Mouse (Mus musculus): ENCODE measurements at regions not wholly inside any gene's neighbourhood (a gene's known extent, or its start where the extent isn't known, plus 50 kb on each side); places are given as distances from the start of the nearest gene placed in this dataset.
A peak's percentile ranks its signal among the peaks of the same experiment; 100 is the strongest.
"Not testable (repeated sequence)": the region's sequence is repeated elsewhere in the genome, so short reads cannot be mapped to it uniquely, and the experiment has no call there.

DNA sequence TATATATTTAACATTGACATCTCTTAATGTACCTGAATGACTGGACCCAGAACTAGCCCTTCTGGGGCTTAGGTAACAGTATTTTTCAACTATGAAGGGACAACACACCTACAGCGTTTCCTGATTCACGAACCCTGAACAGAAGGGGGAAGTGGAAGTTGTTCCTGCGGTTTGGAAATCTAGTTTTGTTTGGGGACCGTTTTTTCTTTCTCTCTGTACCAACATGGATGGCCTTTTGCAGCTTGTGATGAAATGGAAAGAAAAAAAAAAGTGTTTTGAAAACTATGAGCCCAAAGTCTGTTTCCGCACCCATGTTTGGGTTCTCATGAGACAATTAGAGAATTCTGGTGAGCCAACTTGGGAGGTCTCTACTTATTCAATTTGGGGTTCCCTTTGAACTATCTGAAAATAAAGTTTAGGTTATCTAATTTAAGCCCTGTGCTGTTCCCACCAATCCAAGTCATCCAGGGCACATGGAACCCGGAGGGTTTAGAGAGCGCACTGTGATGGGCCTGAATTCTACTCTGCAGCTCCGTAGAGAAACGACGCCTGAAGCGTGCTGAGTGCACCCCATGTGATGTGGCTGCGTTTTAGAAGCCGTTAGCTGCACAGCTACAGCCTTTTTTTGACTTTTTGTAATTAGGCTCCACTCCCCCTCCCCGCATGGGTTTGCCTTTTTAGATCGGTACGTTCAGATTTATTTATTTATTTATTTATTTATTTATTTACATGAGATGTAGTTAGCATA is 137.0 kb upstream of the Rapgef5 start:
- DNase-seq (ENCODE audit: low read depth) = no peak

DNA sequence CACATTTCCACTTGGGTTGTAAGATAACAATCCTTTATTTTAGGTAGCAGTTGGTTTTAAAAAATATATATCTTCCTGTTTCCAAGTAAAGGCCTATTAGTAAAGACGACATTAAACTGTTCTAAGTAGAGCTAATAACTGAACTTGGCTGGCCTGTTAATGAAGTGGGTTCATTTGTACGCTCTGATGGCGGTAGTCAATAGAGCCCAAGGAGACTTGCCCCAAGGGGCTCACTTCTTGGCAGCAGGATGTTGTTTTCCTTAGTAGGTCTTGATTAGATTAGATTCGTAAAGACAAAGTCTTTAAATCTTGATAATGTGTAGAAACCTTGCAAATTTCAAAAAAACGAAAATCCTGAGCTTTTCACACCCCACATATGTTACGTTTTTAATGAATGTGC is 135.4 kb upstream of the Rapgef5 start:
- no peak for DNase-seq (ENCODE audit: low read depth)

DNA sequence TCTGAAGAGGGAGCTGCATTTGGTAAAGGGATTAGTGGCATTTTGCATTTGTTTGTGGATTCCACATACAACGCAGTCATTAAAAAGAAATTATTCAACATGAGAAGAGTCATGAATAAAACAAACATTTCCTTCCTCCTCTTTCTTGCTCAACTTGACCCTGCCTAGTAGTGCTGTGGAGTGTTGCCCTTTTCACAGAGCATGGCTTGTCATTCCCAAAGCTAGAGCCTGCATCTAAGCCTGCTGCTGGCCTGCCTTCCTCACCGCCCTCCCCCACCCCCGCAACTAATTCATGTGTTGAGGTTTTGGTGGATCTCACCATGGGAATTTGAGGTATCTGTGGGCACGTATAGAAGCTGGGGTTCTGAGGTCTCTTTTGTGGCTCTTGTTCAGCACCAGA is 133.6 kb upstream of the Rapgef5 start:
- DNase-seq (ENCODE audit: low read depth) = not testable (repeated sequence)

DNA sequence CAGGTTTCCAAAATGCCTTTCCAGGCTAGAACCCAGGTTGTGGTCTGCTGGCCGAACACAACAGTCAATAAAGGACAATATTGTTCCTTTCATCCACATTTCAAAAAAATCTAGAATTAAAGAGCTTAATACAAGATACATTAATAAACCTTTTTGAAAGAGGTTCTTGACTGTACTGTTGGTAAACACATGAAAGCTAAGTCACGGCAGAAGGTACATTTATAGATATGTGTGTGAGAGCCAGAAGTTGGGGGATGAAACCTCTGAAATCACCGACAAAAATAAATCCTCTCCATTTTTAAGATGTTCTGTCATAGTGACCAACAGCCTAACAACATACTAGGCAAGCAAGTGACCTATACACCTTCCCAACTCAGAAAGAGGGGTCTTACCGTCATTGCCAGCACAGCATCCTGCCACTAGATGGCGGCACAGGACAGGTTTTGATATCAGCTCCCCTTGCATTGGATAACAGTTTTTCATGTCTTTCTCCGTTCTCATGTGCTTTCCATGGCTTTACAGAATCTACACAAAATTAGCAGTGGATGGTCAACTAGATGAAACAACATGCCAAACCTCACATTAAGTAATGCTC is 131.1 kb upstream of the Rapgef5 start:
- peak; percentile 77 for DNase-seq (ENCODE audit: low read depth)

DNA sequence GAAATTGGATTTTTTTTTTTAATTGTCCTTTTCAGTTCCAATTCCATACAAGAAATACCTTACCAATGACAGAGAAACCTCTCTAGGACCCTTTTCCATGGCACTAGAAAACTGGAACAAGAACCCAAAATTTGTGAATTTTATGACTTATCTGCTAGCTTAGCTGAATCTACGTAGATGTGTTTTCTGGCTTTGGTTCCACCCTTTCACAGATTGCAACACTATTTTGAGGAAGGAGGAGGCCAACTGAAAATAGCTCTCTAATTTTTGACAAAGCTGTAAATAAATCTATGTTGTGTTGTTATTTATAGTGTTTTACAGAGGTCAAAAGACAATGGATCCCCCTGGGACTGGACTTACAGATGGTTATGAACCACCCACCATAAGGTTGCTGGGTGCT is 130.6 kb upstream of the Rapgef5 start:
- no peak for DNase-seq (ENCODE audit: low read depth)

DNA sequence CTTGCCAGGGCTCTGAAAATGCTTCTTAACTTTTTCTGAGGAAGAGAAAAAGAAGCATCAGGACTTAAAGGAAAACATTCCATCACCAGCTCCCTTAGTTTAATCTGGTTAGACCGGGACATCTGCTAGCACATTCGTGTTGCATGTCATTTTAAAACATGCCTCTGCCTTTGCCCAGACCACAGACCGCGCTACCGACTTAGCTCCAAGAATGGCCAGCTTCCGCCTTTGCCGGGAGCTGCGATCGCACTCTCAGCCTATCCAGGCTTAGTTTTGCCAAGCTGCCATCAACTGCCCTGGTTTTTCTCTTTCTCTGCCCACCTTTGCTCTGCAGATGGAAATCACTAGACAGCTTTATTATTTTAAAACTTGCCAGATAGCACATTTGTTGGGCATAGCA is 129.3 kb upstream of the Rapgef5 start:
- DNase-seq (ENCODE audit: low read depth) = no peak

DNA sequence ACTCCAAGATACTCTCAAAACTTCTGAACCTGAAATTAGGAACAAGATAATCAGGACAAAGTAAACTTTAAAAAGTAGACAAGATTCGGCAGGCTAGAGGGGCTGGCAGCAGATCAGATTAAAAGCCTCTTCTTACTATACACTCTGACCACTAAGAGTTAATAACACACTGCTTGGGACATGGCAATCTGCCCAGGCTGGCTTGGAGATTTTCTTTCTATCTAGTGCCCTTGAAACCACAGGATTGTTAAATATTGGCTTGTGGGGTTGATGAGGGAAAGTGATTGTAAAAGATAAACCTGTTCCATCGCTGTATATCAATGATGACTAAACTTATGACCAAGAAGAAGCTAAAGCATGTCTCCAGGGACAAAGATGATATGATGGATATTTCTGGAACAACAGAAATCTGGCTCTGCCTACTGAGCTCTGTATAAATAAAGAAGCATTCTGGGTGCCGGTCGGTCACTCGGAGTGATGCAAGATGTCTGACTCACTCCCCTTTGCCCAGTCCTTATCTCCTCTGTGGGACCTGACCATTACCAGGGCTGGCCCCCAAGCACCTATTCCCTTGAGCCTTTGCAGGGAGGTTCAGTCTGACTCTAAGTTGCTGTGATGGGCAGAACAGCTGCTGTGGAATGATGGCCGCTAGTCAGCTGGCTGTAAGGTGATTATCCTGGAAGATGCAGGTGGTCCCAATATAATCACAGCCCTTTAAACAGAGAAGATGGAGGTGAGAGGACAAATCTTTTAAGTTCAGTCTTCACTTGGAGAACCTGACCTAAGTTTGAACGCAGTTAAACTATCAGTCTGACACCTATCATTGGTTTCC is 126.5 kb upstream of the Rapgef5 start:
- DNase-seq (ENCODE audit: low read depth) = peak; percentile 72

DNA sequence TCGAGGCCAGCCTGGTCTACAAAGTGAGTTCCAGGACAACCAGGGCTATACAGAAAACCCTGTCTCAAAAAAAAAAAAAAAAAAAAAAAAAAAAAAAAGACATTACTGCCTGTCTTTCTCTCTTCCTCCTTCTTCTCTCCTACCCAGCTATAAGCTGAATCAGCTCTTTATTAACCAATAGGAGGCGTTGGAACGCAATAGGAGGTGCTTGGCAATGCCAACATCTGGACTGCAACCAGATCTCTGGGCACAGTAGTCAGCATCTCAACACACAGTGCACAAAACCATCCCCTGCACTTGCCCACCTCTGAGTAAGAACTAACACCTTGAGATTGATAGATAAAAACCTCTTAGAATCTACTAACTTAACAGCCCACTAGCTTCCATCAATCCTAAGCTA is 118.8 kb upstream of the Rapgef5 start:
- DNase-seq (ENCODE audit: low read depth) = no peak

DNA sequence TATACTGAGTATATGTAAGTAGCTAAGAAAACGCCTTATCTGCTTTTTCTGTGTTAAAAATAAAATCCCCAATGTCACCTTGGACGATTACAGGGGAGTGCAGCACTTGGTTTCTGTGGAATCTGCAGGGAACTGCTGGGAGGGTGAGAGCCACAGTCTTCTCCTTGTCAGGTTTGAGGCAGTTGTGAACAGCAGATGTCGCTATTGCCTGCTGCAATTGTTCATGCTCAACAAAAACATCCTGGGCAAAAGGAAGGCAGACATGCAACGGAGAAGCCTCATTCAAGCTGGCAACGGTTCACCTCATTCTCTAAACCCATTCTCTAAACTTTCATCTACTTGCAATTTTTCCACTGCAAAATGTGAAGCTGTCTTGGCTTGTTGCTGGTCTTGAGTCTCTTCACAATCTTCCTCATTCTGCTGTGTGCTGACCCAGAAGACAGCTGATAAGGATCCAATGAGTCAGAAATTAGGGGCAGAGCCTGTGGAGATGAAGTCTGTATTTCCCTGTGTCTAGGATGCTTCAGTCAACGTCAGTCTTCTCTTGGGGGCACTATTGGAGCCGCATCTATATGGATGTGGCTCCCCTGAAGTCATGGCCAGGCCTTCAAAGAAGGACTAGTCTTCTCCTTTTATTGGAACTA is 112.6 kb upstream of the Rapgef5 start:
- DNase-seq (ENCODE audit: low read depth) = peak; percentile 60

DNA sequence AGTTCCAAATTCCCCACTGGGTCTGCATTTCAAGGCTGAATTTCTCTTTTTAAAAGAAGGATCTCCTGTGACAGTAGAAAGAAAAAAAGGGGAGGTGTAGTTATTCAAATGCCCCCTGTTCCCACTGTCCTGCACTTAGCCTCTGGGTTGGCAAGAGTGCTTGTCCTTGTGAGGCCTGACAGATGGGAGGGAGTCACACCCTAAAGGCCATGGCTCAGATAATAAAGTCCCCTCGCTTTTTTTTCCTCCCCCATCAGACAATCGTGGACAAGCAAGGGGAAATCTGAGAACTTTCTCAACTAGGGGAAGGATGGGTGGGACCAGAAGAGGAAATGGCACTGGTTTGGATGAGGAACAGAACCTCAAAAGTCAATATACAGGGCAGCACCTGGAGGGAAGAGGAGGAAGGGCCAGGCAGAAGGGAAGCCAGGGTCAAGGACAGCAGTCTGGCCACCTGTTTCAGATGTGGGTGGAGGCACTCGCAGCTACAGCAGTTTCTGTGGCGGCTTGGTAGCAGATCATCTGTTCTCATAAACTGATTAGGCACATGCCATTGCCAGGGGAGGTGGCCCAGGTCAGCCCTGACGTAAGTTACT is 112.0 kb upstream of the Rapgef5 start:
- no peak for DNase-seq (ENCODE audit: low read depth)

DNA sequence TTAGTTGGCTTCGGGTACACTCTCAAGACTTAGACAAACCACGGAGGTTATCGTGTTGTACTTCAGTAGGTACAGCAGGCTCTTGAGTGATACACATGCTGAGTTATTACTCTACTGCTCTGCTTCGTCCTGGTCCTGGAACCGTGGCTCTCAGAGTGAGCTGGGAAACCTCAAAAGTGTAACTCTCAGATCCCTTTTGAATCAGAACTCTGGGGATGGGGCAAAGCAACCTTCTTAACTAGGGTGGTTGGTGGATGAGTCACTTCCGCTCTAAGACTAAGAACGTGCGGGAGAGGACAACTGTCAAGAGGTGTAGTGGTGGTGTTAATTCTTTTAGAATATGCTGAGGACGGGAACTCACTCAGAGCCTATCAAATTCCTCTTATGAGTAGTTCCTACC is 109.4 kb upstream of the Rapgef5 start:
- DNase-seq (ENCODE audit: low read depth) = peak; percentile 50

DNA sequence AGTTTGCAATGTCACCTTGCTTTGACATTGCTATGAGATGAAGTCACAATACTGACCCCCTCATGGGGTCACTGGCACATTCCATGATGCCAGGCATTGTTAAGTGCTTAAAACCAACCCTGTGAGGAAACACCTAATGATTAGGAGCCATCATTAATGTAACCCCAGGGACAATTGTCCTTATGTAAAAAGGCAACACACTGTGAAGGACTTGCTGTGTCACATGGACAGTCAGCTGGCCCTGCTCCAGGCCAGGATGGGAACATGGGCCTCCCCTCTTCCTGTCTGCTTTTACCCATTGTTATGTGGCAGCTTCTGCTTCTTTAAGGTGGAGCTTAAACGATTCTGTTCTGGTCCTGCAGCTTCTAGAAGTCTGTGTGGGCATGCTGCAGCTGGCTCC is 105.7 kb upstream of the Rapgef5 start:
- DNase-seq (ENCODE audit: low read depth) = no peak

DNA sequence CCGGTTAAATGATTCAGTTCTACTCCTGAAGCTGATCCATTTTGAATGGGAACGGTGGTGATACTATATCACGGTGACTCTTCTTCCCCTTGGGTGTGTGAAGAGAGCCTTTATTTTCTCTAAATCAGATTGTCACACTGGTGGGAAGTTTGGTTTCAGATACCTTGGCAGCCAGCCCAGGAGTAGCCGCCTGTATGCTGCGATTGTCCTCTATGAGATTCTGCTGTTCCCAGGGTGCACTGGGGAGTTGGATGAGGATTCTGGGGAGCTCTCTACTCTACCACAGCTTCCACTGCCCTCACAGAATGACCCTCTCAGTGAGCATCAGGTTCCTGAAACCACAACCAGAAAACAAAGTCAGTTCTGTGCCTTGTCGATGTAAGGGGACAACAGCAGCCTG is 104.0 kb upstream of the Rapgef5 start:
- DNase-seq (ENCODE audit: low read depth) = no peak

DNA sequence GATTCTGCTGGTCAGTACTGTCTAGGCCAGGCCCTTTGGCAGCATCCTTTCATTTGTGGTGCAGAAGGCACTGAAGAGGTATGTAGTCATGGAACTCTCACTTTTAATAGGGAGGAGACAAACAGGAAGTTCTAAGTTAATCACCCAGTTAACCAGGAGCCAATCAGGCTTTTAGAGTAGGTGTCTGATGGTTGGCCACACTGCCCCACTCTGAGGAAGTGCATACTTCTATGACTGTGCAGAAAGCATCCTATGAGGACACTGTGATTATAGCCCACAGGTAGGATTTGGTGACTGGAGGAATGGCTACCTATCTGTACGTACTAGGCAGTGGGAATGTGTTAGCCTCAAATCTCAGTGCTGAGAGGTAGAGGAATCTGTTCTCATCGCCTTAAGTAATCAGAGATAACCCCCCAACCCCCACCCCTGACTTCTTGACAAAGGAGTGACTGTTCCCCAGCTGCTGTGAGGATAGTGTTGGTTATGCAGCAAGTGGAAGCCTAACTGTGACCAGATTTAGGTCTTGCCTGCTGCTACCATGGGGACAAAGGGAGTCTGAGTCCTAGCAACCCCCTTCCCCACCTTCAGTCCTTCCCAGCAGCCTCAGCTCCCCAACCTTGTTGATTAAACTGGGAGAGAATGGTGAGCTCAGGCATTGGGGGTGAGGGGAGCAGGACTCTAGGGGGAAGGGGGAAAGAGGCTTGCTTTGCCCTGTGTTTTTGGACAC is 103.3 kb upstream of the Rapgef5 start:
- DNase-seq (ENCODE audit: low read depth) = no peak

DNA sequence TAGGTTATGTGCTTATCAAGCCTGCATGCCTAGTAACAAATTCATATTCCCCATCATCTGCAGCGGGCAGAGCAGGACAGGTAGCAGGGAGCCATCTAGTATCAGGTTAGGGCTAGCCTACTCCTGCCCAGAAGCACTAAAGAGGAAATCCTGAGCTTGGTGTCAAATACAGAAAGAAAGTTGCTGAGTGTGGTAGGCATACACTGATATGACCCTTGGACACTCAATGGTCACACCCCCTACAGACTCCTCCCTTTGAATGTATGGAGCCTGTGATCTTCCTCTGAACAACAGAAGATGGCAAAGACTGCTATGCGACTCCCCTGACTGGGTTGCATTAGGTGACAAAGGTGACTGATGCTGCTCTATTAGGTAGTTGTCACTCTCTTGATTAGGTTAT is 102.3 kb upstream of the Rapgef5 start:
- no peak for DNase-seq (ENCODE audit: low read depth)

DNA sequence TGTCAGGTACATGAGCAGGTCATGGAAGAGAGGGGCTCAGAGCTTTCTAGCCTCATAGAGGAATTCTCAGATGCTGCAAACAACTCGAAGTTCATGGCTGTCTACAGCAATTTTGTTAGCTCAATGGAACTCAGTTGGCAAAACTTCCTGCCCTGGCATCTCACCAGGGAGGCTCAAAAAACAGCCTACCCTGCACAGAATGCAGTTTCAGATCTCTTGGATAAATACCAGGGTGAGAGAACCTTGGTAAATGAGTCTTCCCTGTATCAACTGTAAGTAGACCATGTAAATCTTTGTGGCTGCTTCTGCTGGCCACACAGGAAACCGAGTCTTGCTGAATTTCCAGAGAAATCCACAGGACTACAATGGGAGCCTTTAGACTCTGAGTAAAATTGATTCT is 101.1 kb upstream of the Rapgef5 start:
- DNase-seq (ENCODE audit: low read depth) = no peak

DNA sequence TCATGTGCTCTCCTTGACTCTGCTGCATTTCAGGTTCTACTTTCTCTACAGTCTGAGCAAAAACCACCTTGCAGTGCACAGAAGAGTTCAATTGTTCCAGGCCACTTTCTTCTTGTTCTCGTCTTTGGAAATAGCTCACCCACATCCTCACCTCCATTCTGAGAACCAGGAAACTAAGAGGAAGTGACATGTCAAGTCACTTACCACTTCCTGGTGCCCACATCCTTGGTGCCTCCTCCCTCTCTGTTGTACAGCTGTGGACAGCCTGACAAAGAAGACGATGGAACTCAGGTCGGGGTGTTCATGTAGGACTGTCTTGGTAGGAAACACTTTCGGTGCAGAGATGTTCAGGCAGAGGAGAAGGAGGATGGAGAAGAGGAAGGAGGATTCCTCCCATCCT is 98.3 kb upstream of the Rapgef5 start:
- DNase-seq (ENCODE audit: low read depth) = no peak

DNA sequence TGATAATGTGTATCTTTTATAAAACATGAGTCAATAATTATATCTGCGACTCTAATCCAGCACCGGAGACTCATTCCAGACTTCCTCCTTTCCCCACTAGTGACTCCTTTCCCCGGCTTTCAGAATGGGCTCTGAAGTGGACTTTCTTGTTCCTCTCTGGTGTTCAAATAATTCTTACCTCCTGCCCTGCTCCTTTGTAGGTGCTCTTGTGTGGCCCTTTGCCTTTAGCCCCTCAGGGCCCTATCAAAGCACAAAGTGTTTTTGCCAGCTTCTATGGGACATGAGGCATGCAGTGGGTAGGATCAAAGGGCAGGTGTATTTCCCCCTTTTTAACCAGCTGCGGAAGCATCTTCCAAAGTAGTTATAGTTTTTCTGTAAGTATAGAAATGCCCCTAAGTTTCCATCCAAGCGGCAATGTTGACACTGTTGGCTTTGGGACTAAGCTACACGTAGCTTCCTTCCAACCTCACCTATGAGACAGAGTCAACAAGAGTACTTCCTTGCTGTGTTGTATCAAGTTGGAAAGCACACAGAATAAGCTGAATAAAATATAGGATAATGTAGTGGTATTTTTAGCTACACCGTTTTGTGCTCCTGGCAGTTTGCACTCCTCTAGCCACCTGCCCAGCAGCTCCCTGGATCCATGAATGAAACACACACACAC is 93.8 kb upstream of the Rapgef5 start:
- DNase-seq (ENCODE audit: low read depth) = no peak

DNA sequence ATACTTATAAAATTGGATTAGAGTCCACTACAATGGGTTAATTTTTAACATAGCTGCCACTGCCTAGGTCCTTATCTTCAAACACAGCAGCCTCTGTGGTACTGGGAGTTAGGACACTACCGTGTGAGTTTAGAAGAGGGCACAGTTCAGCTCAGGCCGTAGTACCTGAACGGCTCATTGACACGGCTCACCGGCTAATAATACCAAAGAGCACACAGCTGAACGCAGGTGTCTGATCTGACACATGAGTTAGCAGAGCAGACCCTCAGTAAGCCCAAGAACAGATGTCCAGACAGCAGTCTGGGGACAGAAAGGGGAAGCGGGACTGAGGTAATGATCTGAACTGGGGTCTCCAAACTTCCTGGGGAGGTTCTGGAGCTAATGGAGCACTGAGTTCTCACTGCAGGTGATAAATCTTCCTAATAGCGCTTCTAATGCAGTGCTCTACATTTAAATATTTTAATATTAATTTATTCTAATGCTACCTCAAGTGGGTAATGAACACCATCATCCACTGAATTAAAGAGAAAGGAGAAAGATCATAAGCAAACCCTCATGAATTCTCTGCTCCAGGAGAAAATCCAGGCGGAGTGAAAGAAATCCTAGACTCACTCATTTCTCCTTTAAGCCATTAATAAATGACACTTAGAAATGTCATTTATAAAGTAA is 90.8 kb upstream of the Rapgef5 start:
- DNase-seq (ENCODE audit: low read depth) = no peak

DNA sequence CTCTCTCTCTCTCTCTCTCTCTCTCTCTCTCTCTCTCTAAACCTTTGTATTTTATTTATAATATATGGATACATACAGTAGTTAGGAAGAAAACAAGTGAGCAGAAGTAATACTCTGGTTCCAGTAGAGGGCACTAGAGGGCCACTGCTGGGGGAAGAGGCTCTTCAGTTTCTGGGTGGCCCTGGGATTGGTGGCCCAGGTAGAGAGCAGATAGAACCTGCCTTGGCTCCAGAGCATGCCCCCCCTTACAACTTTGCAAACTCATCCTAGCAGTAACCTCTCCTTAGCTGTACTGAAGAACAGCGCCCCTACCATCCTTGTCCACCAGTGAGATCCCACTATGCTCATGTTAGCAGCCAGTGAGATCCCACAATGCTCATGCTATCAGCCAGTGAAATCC is 88.8 kb upstream of the Rapgef5 start:
- peak; percentile 46 for DNase-seq (ENCODE audit: low read depth)

DNA sequence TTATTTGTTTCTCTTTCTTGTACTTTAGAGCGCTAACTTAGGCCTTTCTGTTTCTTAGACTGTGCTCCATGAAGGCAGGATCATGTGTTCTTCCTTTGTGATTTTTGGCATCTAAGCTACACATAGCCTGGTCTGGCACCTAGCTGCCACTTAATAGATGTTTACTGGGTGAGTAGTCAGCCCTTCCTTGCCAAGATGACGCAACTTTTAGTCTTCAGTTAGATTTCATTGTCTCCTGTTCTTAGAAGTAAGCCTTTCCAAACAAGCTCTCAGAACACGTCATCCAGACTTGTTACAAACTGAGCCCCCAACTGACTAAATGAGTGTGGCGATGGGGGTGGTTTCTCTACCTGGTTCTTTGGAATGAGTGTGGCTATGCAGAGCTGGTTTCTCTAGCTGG is 85.4 kb upstream of the Rapgef5 start:
- peak; percentile 3 for DNase-seq (ENCODE audit: low read depth)

Measured in 416B (cell line).